Mouse (Mus musculus): Measurements from ENCODE around the gene Qrfp. TPM values are rescaled to one million over a fixed set of nuclear protein-coding genes. Genes with fewer than 3 reads are reported as not detected.

Gene Qrfp
- not detected for total RNA-seq (2021)
- long read RNA-seq, experiment 1: 0 reads
- long read RNA-seq, experiment 2: 0 reads

DNA sequence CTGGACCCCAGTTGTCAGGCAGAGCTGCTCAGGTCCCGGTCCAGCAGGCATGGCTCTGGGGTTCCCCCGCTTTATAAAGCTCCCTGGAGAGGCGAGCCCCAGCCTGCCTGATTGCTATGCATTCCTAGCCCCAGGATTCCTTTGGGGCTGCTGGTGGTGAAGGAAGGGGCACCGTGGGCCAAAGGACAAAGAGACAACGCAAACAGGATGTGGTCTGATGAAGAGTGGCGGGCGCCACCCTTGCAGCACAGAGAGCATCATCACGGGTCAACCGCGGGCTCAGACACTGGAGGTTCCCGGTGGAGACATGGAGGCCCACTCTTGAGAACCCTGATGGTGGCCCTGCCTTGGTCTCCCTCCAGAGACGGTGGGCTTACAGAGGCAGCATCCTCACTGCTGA, at the start of gene Qrfp:
Gene Qrfp (minus strand): TSS at position 137 of the 400 bp plus-strand sequence.
- DNase-seq (ENCODE audit: low spot score in 2 of 2): no peak

- DNase-seq (ENCODE audit: low spot score in 2 of 2): no peak
Measured at GRCm38 (mm10) chr2:31858500-31858899, 48.1 kb upstream of the Qrfp start.

- DNase-seq (ENCODE audit: low spot score in 2 of 2): no peak
Measured at GRCm38 (mm10) chr2:31857180-31857579, 46.8 kb upstream of the Qrfp start.

DNA sequence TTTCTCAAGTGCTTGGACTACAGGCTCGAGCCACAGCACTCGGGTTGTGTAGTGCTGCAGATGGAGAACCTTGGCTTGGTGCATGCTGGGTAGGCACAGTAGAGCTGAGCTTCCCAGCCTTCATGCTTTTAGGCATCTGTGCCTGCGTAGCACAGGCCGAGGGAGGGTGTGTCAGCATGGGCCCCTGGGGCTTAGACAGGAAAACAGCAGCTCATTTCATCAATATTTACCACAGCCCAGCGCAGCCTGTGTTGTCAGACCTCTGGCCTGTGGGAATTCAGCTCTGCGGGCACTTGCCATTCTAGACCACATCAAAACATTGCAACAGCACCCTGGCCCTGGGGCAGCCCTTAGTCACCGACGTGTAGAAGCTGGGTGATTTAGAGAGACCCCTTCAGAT, 45.6 kb upstream of the Qrfp start:
- no peak for DNase-seq (ENCODE audit: low spot score in 2 of 2)

GRCm38 (mm10) chr2:31850141-31850540, 39.8 kb upstream of the Qrfp start:
- no peak for DNase-seq (ENCODE audit: low spot score in 2 of 2)

DNA sequence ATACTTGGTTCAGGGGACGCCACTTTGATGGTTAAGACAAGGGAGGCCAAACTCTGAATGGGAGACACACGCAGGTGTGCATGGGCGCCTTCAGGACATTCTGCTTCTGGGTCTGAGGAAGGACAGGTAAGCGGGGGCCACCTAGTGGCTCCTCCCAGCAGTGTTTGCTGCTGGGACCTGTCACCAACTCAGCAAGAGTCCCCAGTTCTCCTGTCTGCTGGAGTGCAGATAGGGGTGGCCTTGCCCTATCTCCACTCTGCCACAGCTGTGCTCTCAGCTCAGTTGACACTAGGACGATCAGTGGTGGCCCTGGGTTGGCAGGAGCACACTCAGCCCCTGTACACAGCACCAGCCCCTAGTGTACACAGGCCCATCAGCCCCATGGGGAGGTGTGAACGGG, 37.5 kb upstream of the Qrfp start:
- no peak for DNase-seq (ENCODE audit: low spot score in 2 of 2)

DNA sequence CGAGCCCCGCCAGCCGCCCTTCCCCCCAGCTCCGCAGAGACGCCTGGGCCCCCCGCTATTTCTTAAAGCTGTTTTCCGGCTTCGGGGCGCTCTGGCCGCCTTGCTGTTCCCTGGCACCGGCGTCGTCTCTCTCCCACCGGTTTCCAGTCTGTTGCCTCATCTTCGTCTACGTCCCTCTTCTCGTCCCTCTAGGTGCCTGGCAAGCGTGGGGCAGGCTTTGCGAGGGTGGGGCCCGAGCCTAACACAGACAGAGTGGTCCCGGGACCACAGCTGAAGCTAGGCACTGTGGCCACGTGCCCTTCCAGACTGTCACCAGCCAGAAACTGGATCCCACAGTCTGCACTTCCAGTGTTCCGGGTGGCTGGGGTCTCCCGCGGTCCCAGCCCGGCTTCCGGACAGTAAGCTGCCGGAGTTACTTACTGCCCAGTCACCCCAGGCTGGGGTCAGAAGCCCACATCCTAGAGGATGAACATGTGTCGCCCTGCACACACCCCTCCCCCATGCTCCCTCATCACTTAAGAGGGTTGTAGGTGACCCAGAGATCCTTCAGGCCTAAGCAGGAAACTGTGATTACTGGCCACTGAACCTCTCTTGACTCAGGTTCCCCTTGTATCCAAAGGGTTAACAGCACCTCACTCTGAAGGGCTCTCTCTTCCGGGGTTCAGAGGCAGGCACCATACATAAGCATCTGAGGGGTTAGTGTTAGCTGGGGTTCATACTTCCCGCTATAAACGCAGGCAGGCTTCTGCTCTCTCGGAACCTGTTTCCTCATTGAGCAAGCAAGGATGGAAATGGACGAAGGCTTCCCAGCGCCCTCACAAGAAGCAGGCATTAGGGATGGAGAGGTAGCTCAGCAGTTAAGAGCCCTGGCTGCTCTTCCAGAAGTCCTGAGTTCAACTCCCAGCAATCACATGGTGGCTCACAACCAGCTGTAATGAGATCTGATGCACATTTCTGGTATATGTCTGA, 36.6 kb upstream of the Qrfp start:
- DNase-seq (ENCODE audit: low spot score in 2 of 2): no peak

- DNase-seq (ENCODE audit: low spot score in 2 of 2): peak in 1 of 2 experiments; percentile 51
Measured at GRCm38 (mm10) chr2:31845896-31846691, 35.7 kb upstream of the Qrfp start, which contains the start of gene Fibcd1. Fibcd1 (minus strand) TSS chr2:31846005.

DNA sequence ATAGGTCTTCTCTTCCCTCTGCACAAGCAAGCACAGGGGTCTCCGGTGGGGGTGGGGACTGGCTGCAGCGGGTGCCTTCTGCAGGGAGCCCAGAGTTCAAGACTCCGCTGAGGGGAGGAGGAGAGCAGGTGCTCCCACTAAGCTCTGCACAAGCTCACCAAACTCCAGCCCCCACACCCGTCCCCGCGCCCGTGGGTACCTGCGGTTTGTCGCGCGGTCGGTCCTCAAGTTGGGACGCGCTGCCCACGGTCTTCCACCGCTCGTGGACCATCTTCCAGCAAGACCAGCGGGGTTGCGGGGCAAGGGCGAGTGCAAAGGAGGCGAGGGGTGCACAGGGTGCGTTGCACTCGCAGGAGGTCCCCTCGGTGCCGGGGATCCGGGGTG, 35.1 kb upstream of the Qrfp start:
- no peak for DNase-seq (ENCODE audit: low spot score in 2 of 2)

DNA sequence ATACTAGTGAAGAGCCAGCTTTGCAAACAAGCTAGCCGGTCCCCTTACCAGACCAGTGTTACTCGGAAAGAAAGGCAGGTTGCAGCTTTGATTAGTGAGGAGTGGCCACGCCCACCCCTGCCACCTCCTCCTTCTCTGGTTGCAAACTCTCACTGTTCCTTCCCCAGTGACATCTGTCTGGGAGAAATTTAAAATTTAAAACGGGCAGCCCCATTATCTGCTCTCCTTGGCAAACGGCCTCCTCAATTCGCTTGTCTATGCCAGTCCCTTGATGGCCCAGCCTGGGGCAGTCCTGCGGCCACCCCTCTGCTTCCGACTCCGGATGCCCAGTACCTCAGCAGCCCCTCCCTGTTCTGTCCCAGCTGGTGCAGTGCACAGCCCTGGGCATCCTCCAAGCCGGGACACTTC, 34.4 kb upstream of the Qrfp start:
- no peak for DNase-seq (ENCODE audit: low spot score in 2 of 2)

- no peak for DNase-seq (ENCODE audit: low spot score in 2 of 2)
Measured at GRCm38 (mm10) chr2:31838868-31839267, 28.5 kb upstream of the Qrfp start.

GRCm38 (mm10) chr2:31836985-31837384, 26.6 kb upstream of the Qrfp start:
- DNase-seq (ENCODE audit: low spot score in 2 of 2): no peak

DNA sequence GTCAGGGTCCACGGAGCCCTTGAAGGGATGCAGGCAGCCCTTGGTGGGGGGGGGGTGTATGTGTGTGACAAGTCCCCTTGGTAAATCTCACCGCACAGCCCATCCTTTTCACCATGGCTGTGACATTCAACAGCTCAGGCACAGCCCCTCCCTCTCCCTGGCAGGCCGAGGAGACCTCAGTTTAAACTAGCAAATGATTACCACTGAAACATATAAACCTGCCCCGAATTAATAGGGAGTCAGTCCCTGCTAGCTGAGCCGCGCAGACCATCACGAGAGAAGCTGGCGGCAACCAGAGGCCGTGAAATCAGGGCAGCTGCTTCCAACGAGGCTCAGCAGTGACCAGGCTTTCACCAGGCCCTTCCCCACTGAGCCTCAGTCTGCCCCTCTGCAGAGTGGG, 25.7 kb upstream of the Qrfp start:
- no peak for DNase-seq (ENCODE audit: low spot score in 2 of 2)

- DNase-seq (ENCODE audit: low spot score in 2 of 2): no peak
Measured at GRCm38 (mm10) chr2:31828311-31828825, 18.0 kb upstream of the Qrfp start.

DNA sequence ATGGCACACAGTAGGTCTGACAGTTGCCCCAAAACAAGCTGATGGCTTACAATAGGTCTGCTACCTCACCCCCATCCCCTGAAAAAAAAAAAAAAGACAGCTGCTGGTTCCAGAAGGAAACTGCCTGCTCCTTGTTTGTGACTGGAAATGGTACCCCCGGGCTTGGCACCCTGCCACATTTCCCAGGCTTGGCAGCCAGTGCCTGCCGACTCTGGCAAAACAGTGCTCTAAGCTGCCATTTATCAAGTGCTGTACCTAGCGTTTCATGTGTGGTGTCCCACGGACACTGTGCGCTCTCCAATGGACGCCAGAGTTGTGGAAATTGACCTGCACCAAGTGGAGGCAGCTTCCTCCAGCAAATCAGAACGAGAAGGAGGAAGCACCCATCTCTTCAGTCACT, 17.5 kb upstream of the Qrfp start:
- DNase-seq (ENCODE audit: low spot score in 2 of 2): peak; percentile 48 to 51

- peak; percentile 27 to 55 for DNase-seq (ENCODE audit: low spot score in 2 of 2)
Measured at GRCm38 (mm10) chr2:31826094-31827085, 16.0 kb upstream of the Qrfp start.

DNA sequence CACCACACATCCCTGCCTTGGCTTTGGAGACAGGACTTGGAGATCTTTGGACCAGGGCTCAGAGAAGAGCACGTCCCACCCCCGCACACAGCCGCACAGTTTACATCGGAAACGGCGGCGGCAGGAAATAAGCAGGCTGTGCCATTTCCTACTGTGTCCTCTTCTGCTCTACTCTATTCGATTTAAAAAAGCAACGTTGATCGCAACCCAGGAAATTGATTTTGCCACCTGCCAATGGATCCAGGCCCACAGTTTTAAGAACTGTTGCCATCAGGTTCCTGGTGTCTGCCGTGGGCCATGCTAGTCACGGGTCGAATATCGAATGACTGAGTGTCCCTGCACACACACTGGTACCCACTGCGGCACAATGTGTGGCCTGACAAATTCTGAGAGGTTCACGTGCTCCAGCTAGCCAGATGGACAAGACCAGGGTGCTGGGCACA, 15.1 kb upstream of the Qrfp start:
- no peak for DNase-seq (ENCODE audit: low spot score in 2 of 2)

DNA sequence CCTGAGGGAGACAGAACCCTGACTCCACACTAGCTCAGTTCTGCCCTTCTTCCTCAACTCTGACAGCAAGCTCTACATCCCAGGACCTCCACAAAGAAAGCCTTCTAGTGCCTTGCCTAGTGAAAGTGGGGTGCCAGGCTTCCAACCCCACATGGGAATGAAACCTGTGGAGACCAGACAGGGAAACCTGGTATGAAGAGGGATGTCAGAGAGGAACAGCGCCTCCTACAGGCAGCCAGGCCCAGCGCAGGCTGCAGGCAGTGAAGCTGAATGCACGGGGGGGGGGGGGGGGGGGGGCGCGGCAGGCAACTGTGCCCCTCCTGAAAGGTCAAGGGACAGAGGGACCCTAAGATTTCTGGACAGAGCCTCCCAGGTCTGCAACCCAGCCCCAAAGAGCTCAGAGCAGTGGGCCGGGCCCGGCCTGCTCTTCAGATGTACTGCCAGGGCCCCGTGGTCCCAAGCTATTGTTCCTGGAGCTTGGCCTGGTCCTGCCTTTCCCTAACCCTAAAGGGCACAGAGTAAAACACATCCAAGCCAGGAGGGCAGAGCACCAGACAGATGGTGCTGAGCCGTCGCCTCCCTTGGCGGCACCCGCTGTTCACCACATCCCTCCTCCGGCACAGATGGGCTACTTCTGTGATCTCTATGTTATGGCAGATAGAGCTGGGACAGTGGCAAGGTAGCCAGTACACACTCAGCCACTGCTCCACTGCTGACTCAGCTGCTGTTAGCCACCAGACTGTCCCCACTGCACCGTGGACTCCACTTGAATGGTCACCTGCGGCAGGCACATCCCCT, 13.8 kb upstream of the Qrfp start:
- DNase-seq (ENCODE audit: low spot score in 2 of 2): peak; percentile 44 to 45

DNA sequence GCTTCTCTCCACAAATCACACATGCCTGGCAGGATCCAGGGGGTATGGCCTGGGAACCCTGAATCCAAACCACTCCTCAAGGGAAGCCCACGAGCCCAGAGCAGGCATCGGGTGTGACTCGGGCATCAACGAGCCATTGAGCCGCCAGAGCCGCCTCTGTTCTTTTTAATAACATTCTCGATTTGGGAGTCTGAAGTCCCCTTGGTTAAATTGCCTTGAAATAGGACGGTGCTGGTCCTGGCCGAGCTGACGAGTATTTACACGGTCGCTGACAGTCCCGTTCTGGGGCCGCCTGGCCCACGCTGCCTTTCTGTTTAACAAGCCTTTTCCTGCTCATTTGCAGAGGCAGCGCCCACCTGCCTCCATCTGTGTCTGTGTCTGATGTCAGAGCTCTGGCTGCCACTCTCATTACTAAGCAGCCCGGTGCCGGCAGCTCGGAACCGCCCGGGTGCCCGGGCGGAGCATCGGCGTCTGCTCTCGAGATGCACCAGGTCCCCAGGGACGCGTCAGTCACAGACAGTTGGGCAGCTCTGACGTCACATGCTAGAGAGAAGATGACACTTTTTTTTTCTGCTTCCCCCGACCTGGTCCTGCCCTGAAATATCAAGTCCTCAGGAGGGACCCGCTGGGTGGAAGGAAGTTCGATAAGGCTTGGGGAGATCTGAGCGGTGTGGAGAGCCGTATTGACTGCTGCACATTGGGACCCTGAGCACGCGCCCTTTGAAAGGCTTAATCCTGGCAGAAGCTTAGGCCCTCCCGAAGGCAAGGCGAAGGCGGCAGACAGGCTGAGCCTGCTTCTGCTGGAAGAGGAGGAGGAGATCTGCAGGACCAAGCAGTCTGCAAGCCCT, 12.4 kb upstream of the Qrfp start:
- peak; percentile 70 to 85 for DNase-seq (ENCODE audit: low spot score in 2 of 2)

All from left cerebral cortex, adult 18-20 months (tissue).